Mouse (Mus musculus) lung, embryonic 14.5 days (tissue): ENCODE data around the gene Fam19a5. TPM values are rescaled to one million over a fixed set of nuclear protein-coding genes. Genes with fewer than 3 reads are reported as not detected.

Source experiments
- ATAC-seq: fragments of 200-750 bp; cut with Nextera tagmentation; 2 replicates; pipeline ENCODE4 v1.8.0; 2017; ENCODE audit warnings: mild to moderate bottlenecking, moderate TSS enrichment, moderate library complexity; ENCODE audit not compliant: insufficient read depth
- DNase-seq: peaks from one replicate; pipeline ENCODE4 v3.0.0-alpha.2; 2015
- H3K27ac ChIP-seq: fragments of 300-500 bp; sonication (generic); 2 replicates; pipeline ENCODE4 v1.5.1; 2014; ENCODE audit warnings: low read depth, mild to moderate bottlenecking, moderate library complexity
- H3K27me3 ChIP-seq: fragments of 300-500 bp; sonication (generic); 2 replicates; pipeline ENCODE4 v1.6.1; 2014; ENCODE audit warnings: low read length, control low read depth; ENCODE audit not compliant: insufficient read depth
- H3K36me3 ChIP-seq: fragments of 300-500 bp; sonication (generic); 2 replicates; pipeline ENCODE4 v1.6.1; 2014; ENCODE audit warnings: control low read depth; ENCODE audit not compliant: insufficient read depth
- H3K4me1 ChIP-seq: fragments of 300-500 bp; sonication (generic); 2 replicates; pipeline ENCODE4 v1.6.1; 2014; ENCODE audit warnings: antibody characterized with exemption, control low read depth; ENCODE audit not compliant: insufficient read depth
- H3K4me2 ChIP-seq: fragments of 300-500 bp; sonication (generic); 2 replicates; pipeline ENCODE4 v1.6.1; 2014; ENCODE audit warnings: mild to moderate bottlenecking
- H3K4me3 ChIP-seq: fragments of 300-500 bp; sonication (generic); 2 replicates; pipeline ENCODE4 v1.5.1; 2014; ENCODE audit warnings: low read depth, low read length
- H3K9ac ChIP-seq: fragments of 300-500 bp; sonication (generic); 2 replicates; pipeline ENCODE4 v1.6.1; 2014
- H3K9me3 ChIP-seq: fragments of 300-500 bp; sonication (generic); 2 replicates; pipeline ENCODE4 v1.6.1; 2016; ENCODE audit warnings: low read depth, low read length, control low read depth
- CTCF ChIP-seq: IDR thresholded peaks from 2 replicates; pipeline ENCODE4 v1.5.1; 2016; ENCODE audit warnings: antibody characterized with exemption, low read depth
- WGBS: fragments of 180-500 bp; shearing (Covaris S2); extraction: QIAGEN DNeasy Blood & Tissue Kit; methylation state at CpG from one replicate; pipeline ENCODE4 v1.1.7; 2014; 5-methylcytosine and 5-hydroxymethylcytosine counted together
- polyA plus RNA-seq: library from polyadenylated mRNA; unstranded; fragments of >200 nt; fragmentation: Nextera tagmentation; extraction: Ambion mirVana; gene quantifications from 2 replicates; pipeline ENCODE4 v1.2.1, GENCODE M21; 2014

Fam19a5 gene
- polyA plus RNA-seq, 1 experiment from 2014 or later, result 0.75 TPM

DNA sequence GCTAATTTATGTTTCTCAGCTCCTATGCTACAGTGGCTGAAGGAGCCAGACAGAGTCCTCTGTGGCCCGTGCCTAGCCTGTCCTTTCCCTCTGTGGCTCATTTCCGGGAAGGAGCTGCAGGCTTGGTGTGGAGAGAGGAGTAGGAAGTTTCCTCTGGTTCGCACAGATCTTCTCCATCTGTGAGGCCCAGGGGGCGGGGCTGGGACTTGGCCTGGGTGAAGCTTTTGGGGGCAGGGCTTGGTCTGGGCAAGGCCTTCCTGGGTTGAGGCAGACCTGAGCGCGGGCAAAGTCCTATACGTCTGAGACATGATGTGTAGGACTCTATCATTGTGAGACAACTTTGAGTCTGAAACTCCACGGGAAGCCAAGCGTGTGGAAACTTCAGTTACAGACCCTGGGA is 11.7 kb downstream of the Fam19a5 start:
- no peak for TF ChIP-seq CTCF
- H3K27ac ChIP-seq, result no peak overlapping the region
- no peaks in the 10 kb centered on the region for H3K27me3 ChIP-seq
- no peaks in the 10 kb centered on the region for H3K4me1 ChIP-seq
- no peak overlapping the region for H3K4me3 ChIP-seq
- H3K9me3 ChIP-seq, result no peaks in the 10 kb centered on the region
- 63% methylated on average over 9 of the region's 9 CpGs for WGBS
- no peak for DNase-seq
- H3K9ac ChIP-seq, result no peak overlapping the region
- no peak overlapping the region for H3K4me2 ChIP-seq
- no peaks in the 10 kb centered on the region for H3K36me3 ChIP-seq
- ATAC-seq, result no peak

DNA sequence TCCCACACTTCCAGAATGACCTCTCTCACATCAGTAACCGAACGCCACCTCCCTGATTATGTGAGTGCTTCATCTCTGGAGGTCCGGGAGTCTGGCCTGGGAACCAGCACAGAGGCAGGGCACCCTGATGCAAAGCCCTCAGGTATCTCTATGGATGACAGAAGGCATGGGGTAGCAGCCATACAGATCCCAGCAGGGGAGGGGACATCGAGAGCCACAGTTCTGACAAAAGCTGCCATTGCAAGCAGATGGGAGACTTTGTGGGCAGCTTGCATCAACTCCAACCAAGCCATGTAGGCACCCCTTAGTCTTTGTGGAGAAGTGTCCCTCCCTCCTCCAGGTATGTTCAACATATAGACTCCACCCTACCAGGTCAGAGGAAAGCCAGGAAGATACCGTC is 20.2 kb downstream of the Fam19a5 start:
- Histone ChIP-seq H3K27ac (no peak overlapping the region), H3K4me2 (no peak overlapping the region), H3K9me3 (no peaks in the 10 kb centered on the region), H3K4me3 (no peak overlapping the region), H3K4me1 (no peaks in the 10 kb centered on the region), H3K9ac (no peak overlapping the region), H3K27me3 (no peaks in the 10 kb centered on the region), H3K36me3 (no peaks in the 10 kb centered on the region)
- no peak for TF ChIP-seq CTCF
- no peak for ATAC-seq
- no peak for DNase-seq
- WGBS, result 90% methylated on average over 5 of the region's 5 CpGs

DNA sequence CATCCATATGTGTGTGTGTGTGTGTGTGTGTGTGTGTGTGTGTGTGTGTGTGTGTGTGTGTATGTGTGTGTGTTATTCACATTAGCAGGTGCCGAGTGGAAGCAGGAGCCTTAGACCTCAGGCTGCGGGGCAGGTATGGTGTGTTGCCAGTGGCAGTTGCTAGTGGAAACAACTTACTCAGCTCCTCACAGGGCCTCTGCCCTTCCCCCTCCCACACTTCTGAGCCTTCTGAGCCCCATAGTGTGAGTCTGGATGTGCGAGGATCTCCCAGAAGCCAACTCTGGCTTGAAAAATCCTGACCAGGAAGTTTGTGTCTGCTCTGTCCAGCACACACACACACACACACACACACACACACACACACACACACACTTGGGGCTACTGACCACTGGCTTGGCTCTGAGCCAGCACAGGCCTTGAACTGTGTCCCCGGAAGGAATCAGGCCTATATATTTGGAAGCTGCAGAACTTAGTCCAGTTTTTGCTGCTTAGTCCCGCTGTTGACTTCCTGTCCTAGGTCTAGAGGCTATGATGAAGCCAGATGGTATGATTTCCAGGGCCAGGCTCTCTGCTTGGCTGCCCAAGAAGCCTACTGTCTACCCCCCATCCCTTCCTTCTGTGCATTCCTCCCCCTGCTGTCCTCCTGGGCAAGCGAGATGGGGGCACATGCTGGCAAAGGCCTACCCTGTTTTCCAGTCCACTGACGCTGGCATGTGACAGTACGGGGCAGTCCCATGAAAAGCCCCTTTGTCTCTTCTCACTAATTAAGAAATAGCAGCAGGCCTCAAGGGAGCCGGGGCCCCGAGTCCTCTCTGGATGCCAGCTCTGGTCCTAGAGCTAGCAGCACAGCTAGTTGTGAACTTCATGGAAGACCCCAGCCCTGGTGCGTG is 22.2 kb downstream of the Fam19a5 start:
- Histone ChIP-seq H3K36me3 (no peaks in the 10 kb centered on the region), H3K4me3 (no peak overlapping the region), H3K4me1 (no peaks in the 10 kb centered on the region), H3K27ac (no peak overlapping the region), H3K9me3 (no peaks in the 10 kb centered on the region), H3K27me3 (no peaks in the 10 kb centered on the region), H3K9ac (no peak overlapping the region), H3K4me2 (no peak overlapping the region)
- no peak for TF ChIP-seq CTCF
- no peak for ATAC-seq
- DNase-seq, result peak; percentile 31
- WGBS, result 67% methylated on average over 11 of the region's 11 CpGs

DNA sequence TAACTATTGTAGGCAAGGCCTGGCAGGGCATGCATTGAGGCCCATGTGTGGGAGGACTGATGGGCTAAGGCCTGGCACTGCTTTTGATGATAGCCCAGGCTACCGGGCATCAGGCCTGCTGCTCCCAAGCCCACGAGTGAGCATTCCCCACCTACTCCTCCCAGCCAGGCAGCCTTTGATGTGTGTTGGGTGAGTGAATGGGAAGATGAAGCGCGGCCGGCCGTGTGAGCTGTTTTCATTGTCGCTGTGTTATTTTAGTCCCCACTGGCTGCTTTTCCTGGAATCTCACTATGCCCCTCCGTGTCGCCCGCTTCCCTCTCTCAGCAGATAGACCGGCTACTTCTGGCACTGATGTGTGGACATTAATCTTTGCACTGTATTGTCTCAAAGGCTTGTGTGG is 26.1 kb downstream of the Fam19a5 start:
- no peak overlapping the region for H3K4me3 ChIP-seq
- H3K4me1 ChIP-seq, result no peaks in the 10 kb centered on the region
- H3K9me3 ChIP-seq, result no peaks in the 10 kb centered on the region
- no peak for TF ChIP-seq CTCF
- no peak overlapping the region for H3K9ac ChIP-seq
- H3K27ac ChIP-seq, result no peak overlapping the region
- ATAC-seq, result no peak
- DNase-seq, result no peak
- H3K4me2 ChIP-seq, result no peak overlapping the region
- H3K27me3 ChIP-seq, result no peaks in the 10 kb centered on the region
- H3K36me3 ChIP-seq, result no peaks in the 10 kb centered on the region
- 73% methylated on average over 11 of the region's 11 CpGs for WGBS

DNA sequence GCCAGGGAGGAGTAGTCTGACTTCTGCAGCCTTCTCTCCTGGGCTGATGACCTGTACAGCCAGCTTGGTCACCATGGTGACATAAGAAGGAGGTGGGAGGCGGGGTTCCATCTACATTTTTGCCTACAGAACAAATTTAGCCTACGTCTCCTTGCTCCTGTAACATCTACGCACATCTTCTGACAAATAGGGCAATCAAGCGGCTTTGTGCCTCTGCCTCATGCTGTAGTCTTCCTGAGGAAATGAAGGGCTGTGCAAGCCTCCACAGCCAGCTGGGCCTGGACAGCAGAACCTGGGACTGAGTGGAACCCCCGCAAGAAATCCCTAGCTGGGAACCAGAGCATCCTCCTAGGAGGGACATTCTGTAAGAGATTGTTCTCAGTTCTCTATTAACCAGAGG is 35.8 kb downstream of the Fam19a5 start:
- H3K27me3 ChIP-seq, result no peaks in the 10 kb centered on the region
- WGBS, result 75% methylated on average over 5 of the region's 5 CpGs
- ATAC-seq, result no peak
- DNase-seq, result no peak
- no peak overlapping the region for H3K4me3 ChIP-seq
- H3K36me3 ChIP-seq, result no peaks in the 10 kb centered on the region
- H3K27ac ChIP-seq, result no peak overlapping the region
- no peak overlapping the region for H3K9ac ChIP-seq
- no peaks in the 10 kb centered on the region for H3K9me3 ChIP-seq
- TF ChIP-seq CTCF, result no peak
- no peak overlapping the region for H3K4me2 ChIP-seq
- H3K4me1 ChIP-seq, result no peaks in the 10 kb centered on the region

DNA sequence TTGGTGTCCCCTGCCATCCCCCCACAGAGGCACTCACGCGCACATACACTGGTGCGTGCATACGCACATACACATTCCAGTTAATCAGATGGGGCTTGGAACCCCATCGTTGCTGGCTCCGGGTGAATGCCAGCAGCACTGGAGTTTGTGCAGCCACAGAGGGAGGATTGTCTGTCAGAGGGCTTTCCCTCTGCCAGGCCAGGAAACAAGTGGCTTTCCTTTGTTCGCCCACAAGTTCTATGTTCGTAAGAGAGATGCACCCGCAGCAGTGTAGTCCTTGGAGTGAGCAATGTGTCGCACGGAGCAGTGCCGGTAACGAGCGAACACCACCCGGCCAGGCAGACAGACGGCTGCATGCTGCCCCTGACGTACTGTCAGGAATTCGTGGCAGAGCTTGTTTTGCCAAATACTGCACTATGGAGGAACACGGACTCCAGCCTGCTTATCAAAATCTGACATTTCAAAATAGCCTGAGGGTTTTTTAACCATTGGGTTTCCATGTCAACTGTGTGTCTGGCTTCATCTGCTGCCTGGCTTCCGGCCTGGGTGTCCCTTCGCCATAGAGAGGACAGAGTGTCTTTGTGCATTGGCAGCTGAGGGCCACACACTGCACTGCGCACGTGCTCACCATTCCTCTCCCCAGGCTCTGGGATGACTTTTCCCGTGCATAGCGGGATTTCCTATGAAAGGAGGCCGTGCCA is 40.0 kb downstream of the Fam19a5 start:
- no peaks in the 10 kb centered on the region for H3K36me3 ChIP-seq
- no peaks in the 10 kb centered on the region for H3K4me1 ChIP-seq
- no peak overlapping the region for H3K4me3 ChIP-seq
- no peak overlapping the region for H3K9ac ChIP-seq
- DNase-seq (no peak), ATAC-seq (no peak)
- WGBS, result 73% methylated on average over 26 of the region's 26 CpGs
- no peak for TF ChIP-seq CTCF
- no peaks in the 10 kb centered on the region for H3K27me3 ChIP-seq
- no peak overlapping the region for H3K4me2 ChIP-seq
- no peak overlapping the region for H3K27ac ChIP-seq
- no peaks in the 10 kb centered on the region for H3K9me3 ChIP-seq

DNA sequence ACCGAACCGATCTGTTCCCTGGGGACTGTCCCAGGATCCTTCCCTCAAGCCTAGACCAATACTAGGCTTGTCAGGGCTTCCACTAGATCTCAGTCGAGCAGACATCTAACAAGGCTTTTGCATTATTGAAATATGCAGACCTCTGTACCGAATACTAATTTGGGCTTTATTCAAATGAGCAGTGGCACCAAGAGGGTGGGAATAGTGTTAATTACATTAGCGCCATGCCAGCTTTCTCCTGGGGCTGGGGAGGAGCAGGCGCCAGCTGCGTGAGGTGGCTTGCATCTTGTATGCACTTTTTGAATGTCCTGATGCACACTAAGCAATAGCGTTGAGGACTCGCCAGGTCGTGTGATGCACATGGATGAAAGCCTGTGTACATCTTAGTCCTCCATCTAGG is 46.9 kb downstream of the Fam19a5 start:
- TF ChIP-seq CTCF, result no peak
- H3K27ac ChIP-seq, result no peak overlapping the region
- no peaks in the 10 kb centered on the region for H3K27me3 ChIP-seq
- no peak overlapping the region for H3K4me2 ChIP-seq
- H3K4me1 ChIP-seq, result no peaks in the 10 kb centered on the region
- H3K9me3 ChIP-seq, result no peaks in the 10 kb centered on the region
- DNase-seq, result no peak
- ATAC-seq, result no peak
- 88% methylated on average over 10 of the region's 10 CpGs for WGBS
- no peak overlapping the region for H3K4me3 ChIP-seq
- no peaks in the 10 kb centered on the region for H3K36me3 ChIP-seq
- H3K9ac ChIP-seq, result no peak overlapping the region
